Mouse (Mus musculus): ENCODE measurements around the gene Smg9. TPM values are rescaled to one million over a fixed set of nuclear protein-coding genes. Genes with fewer than 3 reads are reported as not detected.
A peak's percentile ranks its signal among the peaks of the same experiment; 100 is the strongest.

Smg9 gene
- total RNA-seq, 2 experiments from 2014 or later: 9.4 to 10.2 TPM

DNA sequence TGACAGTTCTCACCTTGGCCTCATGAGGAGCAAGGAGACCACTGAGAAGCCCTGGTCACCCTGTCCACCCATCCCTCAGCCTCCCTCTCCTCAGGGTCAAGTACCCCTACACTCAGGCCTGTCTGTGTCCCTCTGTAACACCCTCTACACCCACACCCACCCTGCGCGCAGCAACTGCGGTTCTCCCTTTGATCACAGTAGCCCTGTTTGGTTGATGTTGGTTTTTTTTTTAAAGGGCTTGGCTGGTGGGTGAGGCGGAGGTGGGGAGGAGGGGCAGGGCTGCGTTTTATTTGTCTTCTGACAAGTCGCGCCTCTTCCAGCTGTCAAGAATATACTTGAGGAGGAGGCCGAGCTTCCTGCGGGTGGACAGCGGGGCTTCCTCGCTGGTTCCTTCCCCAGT lies 32.3 kb downstream of the Smg9 start:
- DNase-seq: no peak
- intact Hi-C loops (cut with DNase I): no loop called here

DNA sequence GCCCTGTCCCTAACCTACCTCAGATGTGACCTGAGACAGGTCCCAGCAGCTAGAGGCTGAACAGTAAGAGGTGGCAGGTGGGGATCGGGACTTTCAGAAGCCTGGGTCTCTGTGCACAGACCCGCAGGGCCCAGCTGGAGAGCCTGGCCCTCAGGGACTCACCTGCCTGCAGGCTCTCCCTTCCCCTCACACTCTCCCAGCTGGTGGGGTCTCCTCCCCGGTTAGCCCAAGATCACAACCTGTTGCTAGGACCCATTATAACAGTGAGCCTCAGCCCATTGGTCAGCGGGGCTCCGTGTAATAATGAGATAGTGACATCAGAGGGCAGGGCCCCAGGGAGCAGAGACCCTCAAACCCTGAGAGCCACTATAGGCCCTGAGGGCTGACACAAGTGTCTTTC lies 35.9 kb downstream of the Smg9 start:
- intact Hi-C loops (cut with DNase I): no loop called here
- DNase-seq: no peak

DNA sequence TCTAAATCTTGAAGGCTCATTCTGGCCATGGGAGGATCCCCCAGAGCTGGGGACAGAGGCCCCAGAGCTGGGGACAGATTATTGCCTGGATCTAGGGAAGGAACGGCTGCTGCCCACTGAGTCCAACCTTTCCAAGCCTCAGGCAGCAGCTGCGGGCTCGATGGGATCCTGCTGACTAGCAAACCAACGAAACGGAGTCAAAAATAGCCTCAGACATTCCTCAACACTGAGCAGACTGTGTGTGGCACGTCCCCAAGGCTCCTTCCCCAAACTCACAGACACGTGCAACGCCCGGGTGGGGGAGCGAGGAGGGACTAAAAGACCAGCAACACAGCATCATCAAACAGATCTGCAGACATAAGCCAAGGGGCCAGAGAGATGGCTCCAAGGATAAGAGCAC lies 38.6 kb downstream of the Smg9 start:
- intact Hi-C loops (cut with DNase I): no loop called here
- DNase-seq: peak in 1 of 2 experiments; percentile 38

DNA sequence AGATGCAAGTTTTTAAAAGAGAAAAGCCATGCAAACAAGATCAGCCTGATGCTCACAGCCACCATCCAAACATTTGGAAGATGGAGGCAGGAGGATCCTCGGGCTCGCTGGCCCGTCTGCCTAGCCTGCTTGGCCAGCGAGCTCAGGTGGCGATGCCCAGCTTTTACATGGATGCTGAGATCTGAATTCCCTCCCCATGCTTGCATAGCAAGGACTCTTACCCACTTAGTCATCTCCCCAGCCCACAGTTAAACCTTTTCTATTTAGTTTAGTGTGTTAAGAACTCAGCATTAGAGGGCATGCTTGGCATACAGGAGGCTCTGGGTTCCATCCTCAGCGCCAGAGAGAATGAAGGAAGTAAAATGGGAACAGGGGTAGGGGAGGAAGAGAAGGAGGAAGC lies 39.8 kb downstream of the Smg9 start:
- DNase-seq: no peak
- intact Hi-C loops (cut with DNase I): no loop called here

DNA sequence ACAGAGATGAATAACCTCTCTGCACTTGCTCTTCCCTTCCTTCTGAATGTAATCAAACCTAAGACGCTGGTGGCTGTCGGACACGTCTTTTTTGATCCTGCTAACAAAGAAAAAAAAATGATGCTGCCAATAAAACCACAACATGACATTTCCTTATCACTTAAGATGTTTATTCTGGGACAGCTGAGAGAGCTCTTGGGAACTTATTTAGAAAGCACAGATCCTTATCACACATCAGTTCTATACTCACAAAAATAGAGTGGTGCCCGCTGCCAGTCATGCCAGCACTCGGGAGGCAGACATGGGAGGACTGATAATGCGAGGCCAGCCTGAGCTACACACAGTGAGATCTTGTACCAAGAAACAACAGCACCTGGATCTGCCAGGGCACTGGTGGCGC lies 40.5 kb downstream of the Smg9 start:
- intact Hi-C loops (cut with DNase I): loop anchor here (5.0 kb wide), 1 partner anchor 42 kb away; the partner anchor contains the start of gene Cadm4
- DNase-seq: no peak

DNA sequence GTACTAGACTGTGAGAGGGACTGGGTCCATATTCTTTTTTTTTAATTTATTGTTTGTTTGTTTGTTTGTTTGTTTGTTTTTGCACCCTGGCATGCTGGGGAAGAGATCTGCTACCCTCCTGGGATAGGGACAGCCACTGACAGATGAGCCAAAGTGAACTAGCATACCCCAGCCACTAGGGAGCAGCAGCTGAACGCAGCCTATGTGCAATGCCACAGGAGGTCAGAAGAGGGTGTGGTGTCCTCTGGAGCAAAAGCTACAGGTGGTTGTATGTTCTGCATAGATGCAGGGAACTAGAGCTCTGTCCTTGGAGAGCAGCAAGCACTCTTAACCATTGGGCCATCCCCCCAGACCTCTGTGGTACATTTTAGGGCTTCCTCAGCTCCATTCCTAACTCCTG lies 42.4 kb downstream of the Smg9 start:
- intact Hi-C loops (cut with DNase I): loop anchor here (2.0 to 5.0 kb wide), 2 partner anchors 27 to 41 kb away; partner anchors contain the start of gene Cadm4
- peak; percentile 73 for DNase-seq

DNA sequence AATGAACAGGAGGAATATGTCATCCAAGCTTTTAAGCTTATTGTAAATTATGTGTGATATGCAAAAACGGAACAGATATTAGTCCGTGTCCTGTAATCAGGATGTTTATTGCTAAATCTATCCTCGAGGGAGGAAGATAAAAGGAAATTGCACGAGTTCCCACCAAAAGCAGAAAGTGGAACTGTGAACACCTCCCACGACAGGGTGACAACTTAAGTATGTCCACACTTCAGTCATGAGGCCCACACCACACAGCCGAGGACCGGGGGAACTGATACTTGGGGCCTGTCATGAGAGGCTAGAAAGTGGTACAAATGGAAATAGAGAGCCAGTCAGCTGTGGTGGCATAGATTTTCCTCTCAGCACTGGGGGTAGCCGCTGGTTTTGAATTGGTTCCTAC lies 42.9 kb downstream of the Smg9 start:
- DNase-seq: no peak
- intact Hi-C loops (cut with DNase I): loop anchor here (2.0 to 5.0 kb wide), 2 partner anchors 26 to 40 kb away; partner anchors contain the start of gene Cadm4

DNA sequence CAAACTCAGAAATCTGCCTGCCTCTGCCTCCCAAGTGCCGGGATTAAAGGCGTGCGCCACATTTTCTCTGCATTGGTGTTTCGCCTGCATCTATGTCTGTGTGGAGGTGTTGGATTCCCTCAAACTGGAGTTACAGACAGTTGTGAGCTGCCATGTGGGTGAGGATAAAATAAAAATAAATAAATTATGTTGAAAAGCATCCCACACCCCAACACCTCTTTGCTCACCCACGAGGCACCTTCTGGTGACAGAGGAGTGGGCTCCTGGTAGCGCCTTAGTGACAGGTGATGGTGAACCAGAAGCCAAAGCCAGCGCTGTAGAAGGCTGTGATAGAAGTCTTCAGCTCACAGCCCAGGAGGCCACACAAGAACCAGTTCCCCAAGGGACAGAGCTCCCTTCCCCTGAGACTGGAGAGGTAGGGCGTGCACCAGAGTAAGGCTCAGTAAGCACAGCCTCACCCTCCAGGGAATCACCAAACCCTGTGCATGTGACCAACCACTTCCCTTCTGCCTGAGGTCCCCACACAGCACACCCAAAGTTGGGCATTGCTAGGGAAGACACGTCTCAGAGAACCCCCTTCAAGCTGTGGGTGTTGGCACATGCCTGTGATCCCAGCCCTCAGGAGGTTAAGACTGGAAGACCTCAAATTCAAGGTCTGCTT lies 46.0 kb downstream of the Smg9 start:
- intact Hi-C loops (cut with DNase I): no loop called here
- no peak for DNase-seq

DNA sequence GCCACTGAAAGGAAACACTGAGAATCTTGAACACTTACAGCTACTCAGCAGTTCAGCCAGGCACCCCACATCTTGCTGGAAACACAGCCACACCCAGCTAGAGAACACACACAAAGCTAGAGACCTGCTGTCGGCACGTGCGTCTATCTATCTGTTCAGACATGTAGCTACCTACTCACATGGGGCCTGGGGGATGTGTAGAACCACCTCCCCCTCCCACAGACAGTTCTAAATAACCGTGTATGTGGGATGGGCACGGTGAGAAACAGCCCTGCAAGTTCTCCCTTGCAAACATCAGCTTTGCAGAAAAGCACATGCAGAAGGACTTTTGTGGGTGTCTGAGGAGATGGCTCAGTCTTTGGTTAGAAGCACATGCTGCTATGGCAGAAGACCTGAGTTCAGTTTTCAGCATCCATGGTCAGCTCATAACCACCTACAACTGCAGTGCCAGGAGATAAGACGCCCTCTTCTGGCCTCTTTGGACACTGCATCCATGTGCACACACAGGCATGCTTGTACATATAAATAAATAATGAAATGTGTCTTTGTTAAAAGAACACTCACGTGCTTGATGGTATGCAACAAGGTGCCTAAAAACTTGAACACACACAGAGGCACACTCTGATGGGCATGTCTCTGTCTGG lies 47.4 kb downstream of the Smg9 start:
- intact Hi-C loops (cut with DNase I): no loop called here
- no peak for DNase-seq

DNA sequence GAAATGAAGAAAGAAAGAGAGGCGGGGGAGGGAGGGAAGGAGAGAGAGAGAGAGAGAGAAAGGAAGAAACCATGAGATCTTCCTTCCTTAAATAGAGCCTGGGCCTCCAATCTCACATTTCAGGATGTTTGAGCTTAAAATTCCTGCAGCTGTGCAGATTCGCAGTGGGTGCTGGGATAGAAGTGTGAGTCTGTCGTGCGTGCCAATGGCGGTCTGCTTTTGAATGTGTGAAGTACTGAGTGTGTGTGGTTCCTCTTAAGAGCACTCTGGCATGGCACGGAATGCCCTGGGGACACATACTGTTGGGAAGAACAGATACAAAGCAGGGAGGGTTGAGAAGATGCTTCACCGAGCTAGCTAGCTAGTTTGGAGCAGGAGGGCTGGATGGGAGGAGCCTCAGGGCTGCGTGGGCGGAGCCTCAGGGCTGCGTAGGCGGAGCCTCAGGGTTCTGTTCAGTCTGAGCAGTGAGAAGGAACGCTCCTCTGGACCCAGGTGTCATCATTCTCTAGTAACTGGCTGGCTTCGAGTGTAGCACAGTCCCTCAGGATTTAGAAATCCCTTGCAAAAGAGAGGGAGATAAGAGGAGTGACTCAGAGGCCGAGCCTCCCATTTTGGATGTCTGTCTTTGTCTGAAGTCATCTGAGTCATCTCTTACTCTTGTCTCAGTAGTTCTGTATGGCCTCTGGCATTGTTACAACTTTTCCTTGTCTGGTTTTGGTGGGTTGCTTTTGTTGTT lies 49.5 kb downstream of the Smg9 start:
- DNase-seq: no peak
- intact Hi-C loops (cut with DNase I): no loop called here

DNA sequence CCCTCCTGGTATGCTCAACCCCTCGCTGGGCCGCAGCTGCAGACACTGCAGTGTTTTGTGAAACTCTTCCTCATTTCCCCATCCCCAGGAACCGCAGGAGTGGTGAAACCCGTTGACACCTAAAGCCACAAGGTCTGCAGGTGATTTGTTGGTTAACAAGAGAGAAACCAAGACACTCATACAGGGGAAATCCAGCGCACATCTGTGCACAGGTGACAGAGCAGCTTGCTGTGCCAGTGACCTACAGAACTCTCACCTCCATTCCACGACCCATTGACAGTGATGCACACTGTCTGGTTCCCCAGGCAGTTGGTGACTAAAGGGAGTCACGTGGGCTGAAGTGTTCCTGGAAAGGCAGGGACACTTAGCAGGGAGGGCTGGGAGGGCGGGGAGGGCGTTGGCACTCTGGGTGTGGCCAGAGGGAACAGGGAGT lies 51.2 kb downstream of the Smg9 start:
- no peak for DNase-seq
- intact Hi-C loops (cut with DNase I): no loop called here

DNA sequence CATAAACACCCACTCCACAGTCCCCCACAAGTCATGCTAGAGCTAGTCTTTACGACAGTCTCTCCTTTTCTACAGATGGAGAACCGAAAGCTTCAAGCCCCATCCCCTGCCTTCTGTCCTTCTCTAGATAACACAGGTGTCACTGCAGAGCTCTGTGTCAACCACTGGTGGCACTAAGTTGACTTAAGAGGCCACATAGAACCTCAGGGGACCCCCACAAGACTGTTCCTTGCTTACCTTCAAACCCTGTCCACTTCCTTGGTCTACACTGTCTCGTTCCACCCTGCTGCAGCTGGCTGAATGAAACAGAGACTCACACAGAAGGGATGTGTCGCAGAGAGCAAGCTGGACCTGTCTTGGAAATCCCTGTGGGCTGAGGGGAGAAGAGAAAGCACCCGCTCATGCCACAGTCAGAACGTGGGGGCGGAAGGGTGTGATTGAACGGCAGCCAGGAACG lies 52.5 kb downstream of the Smg9 start, which contains the start of gene Irgc1:
TSS of gene Irgc1 (minus strand) at position 443 of the 457 bp plus-strand sequence.
- intact Hi-C loops (cut with DNase I): no loop called here
- no peak for DNase-seq

DNA sequence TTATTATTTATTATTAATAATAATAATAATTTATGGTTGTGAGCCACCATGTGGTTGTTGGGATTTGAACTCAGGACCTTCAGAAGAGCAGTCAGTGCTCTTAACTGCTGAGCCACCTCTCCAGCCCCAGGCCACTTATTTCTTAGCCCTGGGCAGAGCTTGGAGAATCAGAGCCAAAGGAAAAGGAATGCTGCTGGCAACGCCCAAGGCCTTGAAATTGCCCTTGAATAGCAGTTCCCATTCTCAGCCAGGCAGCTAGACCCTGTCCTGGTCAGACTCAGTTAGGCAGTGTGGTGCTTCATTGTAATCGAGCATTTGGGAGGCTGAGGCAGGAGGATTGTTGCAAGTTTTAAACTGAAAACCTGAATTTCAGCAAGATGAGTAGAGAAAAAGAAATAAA lies 54.8 kb downstream of the Smg9 start:
- intact Hi-C loops (cut with DNase I): no loop called here
- DNase-seq: no peak

DNA sequence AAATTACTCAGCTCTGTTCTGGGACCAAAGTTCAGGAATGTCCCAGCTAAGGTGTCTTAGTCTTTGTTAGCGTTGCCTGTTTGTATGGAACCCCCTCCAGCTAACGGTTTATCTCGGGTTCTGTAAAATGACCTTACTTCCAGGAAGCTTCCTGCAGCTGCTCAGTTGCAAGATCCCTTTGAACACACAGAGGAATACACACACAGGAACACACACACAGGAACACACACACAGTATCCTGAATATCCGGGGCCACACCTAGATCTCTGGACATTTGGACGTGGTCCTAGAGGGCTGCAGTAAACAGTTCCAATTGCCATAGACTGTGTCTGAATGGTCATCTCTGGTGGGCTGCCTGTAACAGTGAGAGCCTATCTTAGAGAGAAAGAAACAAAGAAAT lies 56.3 kb downstream of the Smg9 start:
- intact Hi-C loops (cut with DNase I): no loop called here
- no peak for DNase-seq

DNA sequence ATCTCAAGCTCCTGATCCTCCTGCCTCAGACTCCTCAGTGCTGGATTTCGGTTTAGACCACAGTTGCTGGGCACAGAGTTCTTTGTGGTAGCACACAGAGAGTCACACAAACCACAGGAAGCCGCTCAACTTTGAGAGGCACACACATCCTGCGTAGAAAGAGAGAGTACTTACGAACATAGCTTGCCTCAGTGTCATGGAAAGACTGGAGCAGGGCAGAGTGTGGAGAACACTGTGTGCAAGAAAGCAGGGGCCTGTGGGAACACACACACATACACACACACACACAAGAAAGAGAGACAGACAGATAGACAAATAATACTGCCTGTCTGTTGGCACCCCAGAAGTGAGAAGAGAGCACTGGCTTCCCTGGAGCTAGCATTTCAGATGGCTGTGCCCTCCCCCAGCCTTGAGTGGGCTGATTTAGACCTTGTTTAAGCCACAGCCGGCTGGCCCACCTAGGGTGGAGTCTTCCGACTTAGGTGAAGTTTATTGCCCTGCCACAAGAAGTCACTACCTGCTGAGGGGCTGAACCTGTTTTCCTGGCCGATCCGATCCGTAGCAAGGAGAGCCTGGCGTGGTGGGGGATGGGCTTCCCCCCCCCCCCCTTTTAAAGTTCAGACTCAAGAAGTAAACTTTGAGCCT lies 58.4 kb downstream of the Smg9 start:
- no peak for DNase-seq
- intact Hi-C loops (cut with DNase I): no loop called here

DNA sequence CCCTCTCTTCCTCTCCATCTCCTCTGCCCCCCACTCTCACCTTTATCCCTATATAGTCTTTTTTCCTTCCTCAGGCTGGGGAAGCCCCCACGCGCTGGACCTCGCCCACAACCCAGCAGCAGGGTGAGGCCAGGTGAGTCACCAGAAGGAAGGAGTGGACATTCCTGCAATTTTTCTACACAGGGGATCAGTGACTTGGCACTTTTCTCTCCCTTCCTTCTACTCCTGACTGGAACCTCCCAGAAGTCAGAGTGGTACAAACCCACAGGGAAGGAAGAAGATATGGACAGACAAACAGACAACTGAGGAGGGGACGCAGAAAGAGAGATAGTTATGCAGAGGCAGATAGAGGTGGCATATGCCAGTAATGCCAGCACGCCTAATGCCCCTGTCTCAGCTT lies 60.0 kb downstream of the Smg9 start:
- DNase-seq: no peak
- intact Hi-C loops (cut with DNase I): no loop called here

DNA sequence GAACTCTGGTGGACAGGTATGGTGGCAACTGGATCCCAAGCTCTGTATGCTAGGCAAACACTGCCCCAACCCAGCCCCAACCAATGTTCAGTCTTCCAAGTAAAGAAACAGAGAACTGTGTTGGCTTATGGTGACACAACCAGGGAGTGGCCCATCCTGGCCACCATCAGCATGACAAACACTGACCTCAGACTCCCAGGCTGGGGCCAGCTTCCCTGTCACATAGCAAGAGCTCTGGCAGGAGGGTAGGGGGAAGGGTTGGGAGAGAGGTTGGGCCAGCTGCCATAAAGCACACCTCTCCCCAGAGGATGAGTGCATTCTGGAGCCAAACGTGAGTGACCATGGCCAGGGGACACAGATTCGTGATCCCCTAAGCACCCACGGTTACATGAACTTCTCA lies 60.4 kb downstream of the Smg9 start:
- peak; percentile 51 to 53 for DNase-seq
- intact Hi-C loops (cut with DNase I): no loop called here

DNA sequence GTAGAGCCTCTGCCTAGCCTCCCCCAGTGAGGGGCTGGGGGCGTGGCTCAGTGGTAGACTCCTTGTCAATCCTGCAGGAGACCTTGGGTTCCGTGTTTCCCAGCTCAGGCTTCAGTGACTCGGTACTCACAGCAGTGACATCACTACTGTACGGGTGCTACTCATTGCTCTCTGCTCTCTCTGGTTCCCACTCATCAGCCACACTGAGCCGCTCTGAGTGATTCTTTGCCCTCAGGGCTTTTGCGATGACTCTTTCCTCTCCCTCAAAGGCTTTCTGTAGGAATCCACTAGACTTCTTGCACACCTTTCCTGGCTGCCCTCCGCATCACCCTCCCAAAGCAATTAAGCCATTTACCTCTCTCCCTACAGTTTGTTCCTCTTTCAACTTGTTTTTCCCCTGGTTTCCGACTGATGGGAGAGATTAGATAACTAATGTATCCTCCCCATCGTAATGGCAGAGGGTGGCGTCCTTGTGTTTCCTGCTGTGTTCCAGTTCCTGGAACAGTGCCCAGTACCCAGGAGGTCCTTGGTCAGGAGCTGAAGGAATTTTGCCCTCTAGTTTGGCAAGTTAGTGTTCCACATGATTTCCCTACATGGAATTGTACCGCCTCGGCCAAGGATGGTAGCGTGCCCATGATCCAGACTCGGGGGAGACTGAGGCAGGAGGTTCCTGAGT lies 62.1 kb downstream of the Smg9 start:
- intact Hi-C loops (cut with DNase I): no loop called here
- DNase-seq: no peak

DNA sequence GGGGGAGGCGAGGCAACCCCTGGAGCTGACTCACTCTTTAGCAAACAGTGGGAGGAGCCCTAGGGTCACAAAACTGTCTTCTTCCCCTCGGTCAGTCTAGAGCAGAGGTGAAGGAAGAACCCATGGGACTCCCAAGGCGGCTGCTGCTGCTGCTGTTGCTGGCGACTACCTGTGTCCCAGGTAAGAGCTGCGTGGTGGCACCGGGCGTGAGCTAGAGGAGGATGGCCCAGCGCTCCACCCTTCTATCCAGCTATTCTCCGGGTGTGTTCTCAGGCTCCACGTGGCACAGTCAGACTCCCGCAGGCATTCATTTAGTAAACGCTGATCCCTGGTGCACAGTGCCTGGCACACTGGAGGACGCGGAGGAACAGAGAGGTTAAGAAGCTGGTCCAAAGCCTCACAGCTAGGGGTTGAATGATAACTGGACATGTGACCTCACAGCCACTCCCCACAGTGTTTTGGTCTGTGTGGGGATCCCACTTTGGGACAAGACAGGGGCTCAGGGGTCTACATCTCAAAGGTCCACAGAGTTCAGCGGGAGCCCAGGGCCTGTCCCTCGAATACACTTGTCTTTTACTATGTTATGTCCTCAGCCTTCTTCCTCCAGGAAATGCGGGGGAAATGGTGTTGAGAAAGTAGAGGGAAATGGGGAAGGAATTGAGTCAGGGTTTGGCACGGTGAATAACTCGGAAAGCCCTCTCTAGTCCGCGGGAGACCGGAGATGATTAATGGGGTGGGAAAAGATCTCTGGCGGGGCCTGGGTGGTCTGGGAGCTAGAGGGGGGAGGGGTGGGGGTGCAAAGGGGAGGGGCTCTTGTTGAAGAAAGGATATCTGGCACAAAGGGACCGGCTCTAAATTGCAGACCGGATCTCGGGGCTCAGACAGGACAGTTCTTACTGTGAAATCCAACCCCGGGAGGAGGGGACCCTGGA lies 63.2 kb downstream of the Smg9 start, which contains the start of gene Plaur:
TSS of gene Plaur (plus strand) at position 97 of the 932 bp plus-strand sequence.
- intact Hi-C loops (cut with DNase I): no loop called here
- peak; percentile 26 to 42 for DNase-seq

Measured in heart, postnatal 14 days (tissue).